Mouse (Mus musculus) CH12.LX (cell line): ENCODE data around the gene C2cd4c. TPM values are rescaled to one million over a fixed set of nuclear protein-coding genes. Genes with fewer than 3 reads are reported as not detected.

ENCODE experiments used
- DNase-seq: peaks from one replicate; pipeline ENCODE4 v3.0.0-alpha.2; 2013; ENCODE audit errors: extremely low read depth
- H3K27ac ChIP-seq: 2 replicates; pipeline ENCODE4 v1.5.1; 2012; ENCODE audit warnings: low read depth, mild to moderate bottlenecking, control low read depth, moderate library complexity; ENCODE audit not compliant: insufficient read depth
- H3K27me3 ChIP-seq: replicated peaks from 2 replicates; pipeline ENCODE3; 2012; ENCODE audit warnings: inconsistent platforms
- H3K36me3 ChIP-seq, 2 experiments: replicated peaks in 1 of 2; 2 replicates each; pipeline versions ENCODE3 to v1.6.1; 2012; ENCODE audit warnings: inconsistent platforms in 1 of 2, low read length in 1 of 2, mild to moderate bottlenecking in 1 of 2, mixed read lengths in 1 of 2, moderate library complexity in 1 of 2; ENCODE audit not compliant: control insufficient read depth in 1 of 2, insufficient read depth in 1 of 2
- H3K4me1 ChIP-seq, 2 experiments: 2 replicates each; pipeline ENCODE4 v1.6.1; 2012; ENCODE audit warnings: inconsistent platforms in 1 of 2, moderate library complexity in 1 of 2; ENCODE audit not compliant: insufficient read depth in 2 of 2, control insufficient read depth in 1 of 2
- H3K4me2 ChIP-seq: 2 replicates; pipeline ENCODE4 v1.6.1; 2012; ENCODE audit warnings: low read depth, mild to moderate bottlenecking, control low read depth; ENCODE audit not compliant: poor library complexity, insufficient read depth, severe bottlenecking
- H3K4me3 ChIP-seq, 3 experiments: fragments of 150-350 bp in 1 of 3; sonication (generic) in 1 of 3; replicated peaks in 1 of 3; 2 replicates each; pipeline versions ENCODE3 to v1.5.1; 2011 to 2012; ENCODE audit warnings: low read depth in 2 of 3, low read length in 2 of 3, mild to moderate bottlenecking in 2 of 3, moderate library complexity in 2 of 3, control low read depth in 1 of 3, improper control_type of control experiment in 1 of 3, inconsistent platforms in 1 of 3, mixed read lengths in 1 of 3; ENCODE audit not compliant: poor library complexity in 1 of 3
- H3K79me2 ChIP-seq: replicated peaks from 2 replicates; pipeline ENCODE4 v1.6.1; 2012; ENCODE audit warnings: mild to moderate bottlenecking, moderate library complexity; ENCODE audit not compliant: control insufficient read depth, poor library complexity, insufficient read depth, severe bottlenecking; ENCODE audit errors: extremely low read depth
- H3K9ac ChIP-seq: 2 replicates; pipeline ENCODE4 v1.6.1; 2012; ENCODE audit warnings: low read depth, mild to moderate bottlenecking, control low read depth, moderate library complexity; ENCODE audit not compliant: insufficient read depth
- H3K9me3 ChIP-seq: replicated peaks from 2 replicates; pipeline ENCODE3; 2012; ENCODE audit warnings: low read length, inconsistent platforms, mixed read lengths
- BHLHE40 ChIP-seq: IDR thresholded peaks from 2 replicates; pipeline ENCODE4 v1.6.1; 2011; ENCODE audit warnings: mild to moderate bottlenecking, low read depth, low read length, improper control_type of control experiment
- CHD1 ChIP-seq: IDR thresholded peaks from 2 replicates; pipeline ENCODE4 v1.6.1; 2012; ENCODE audit warnings: low read depth, low read length, improper control_type of control experiment, inconsistent platforms
- CHD2 ChIP-seq: IDR thresholded peaks from 2 replicates; pipeline ENCODE4 v1.6.1; 2011; ENCODE audit warnings: low read length, improper control_type of control experiment
- CTCF ChIP-seq, 2 experiments: IDR thresholded peaks in 1 of 2; conservative IDR thresholded peaks in 1 of 2; 2 replicates each; pipeline ENCODE4 v1.5.1; 2011 to 2012; ENCODE audit warnings: low read depth in 2 of 2, low read length in 2 of 2, improper control_type of control experiment in 1 of 2, inconsistent platforms in 1 of 2, mild to moderate bottlenecking in 1 of 2, moderate library complexity in 1 of 2
- EP300 ChIP-seq: IDR thresholded peaks from 2 replicates; pipeline ENCODE4 v1.6.1; 2011; ENCODE audit warnings: low read length, improper control_type of control experiment
- JUN ChIP-seq: IDR thresholded peaks from 2 replicates; pipeline ENCODE4 v1.6.1; 2011; ENCODE audit warnings: low read depth, mild to moderate bottlenecking, low read length, improper control_type of control experiment, moderate library complexity; ENCODE audit not compliant: insufficient read depth
- JUND ChIP-seq: conservative IDR thresholded peaks from 2 replicates; pipeline ENCODE4 v1.6.1; 2011; ENCODE audit warnings: low read depth, low read length, improper control_type of control experiment
- MAFK ChIP-seq: IDR thresholded peaks from 2 replicates; pipeline ENCODE4 v1.6.1; 2011; ENCODE audit warnings: low read length, improper control_type of control experiment; ENCODE audit not compliant: insufficient replicate concordance
- MAX ChIP-seq: IDR thresholded peaks from 2 replicates; pipeline ENCODE4 v1.6.1; 2011; ENCODE audit warnings: low read length, improper control_type of control experiment
- MAZ ChIP-seq: IDR thresholded peaks from 2 replicates; pipeline ENCODE4 v1.6.1; 2012; ENCODE audit warnings: low read depth, mild to moderate bottlenecking, inconsistent platforms, low read length, improper control_type of control experiment, moderate library complexity
- MEF2A ChIP-seq: IDR thresholded peaks from 2 replicates; pipeline ENCODE4 v1.6.1; 2014; ENCODE audit warnings: low read depth, mild to moderate bottlenecking, inconsistent platforms, low read length, improper control_type of control experiment, borderline replicate concordance
- MYC ChIP-seq: IDR thresholded peaks from 2 replicates; pipeline ENCODE4 v1.6.1; 2011; ENCODE audit warnings: low read depth, mild to moderate bottlenecking, improper control_type of control experiment, low read length
- NRF1 ChIP-seq: IDR thresholded peaks from 2 replicates; pipeline ENCODE4 v1.6.1; 2014; ENCODE audit warnings: low read depth, mild to moderate bottlenecking, inconsistent platforms, low read length, improper control_type of control experiment, moderate library complexity
- PAX5 ChIP-seq: IDR thresholded peaks from 2 replicates; pipeline ENCODE4 v1.6.1; 2012; ENCODE audit warnings: low read length, inconsistent platforms, mixed read lengths
- RAD21 ChIP-seq: IDR thresholded peaks from 2 replicates; pipeline ENCODE4 v1.6.1; 2011; ENCODE audit warnings: low read depth, mild to moderate bottlenecking, low read length, improper control_type of control experiment, moderate library complexity
- RCOR1 ChIP-seq: conservative IDR thresholded peaks from 2 replicates; pipeline ENCODE4 v1.6.1; 2012; ENCODE audit warnings: low read depth, mild to moderate bottlenecking, inconsistent platforms, low read length, improper control_type of control experiment
- SIN3A ChIP-seq: IDR thresholded peaks from 2 replicates; pipeline ENCODE4 v1.6.1; 2012; ENCODE audit warnings: low read length, improper control_type of control experiment, inconsistent platforms
- SMC3 ChIP-seq: IDR thresholded peaks from 2 replicates; pipeline ENCODE4 v1.6.1; 2011; ENCODE audit warnings: low read depth, low read length, improper control_type of control experiment
- TBP ChIP-seq: conservative IDR thresholded peaks from 2 replicates; pipeline ENCODE4 v1.6.1; 2011; ENCODE audit warnings: low read depth, low read length, improper control_type of control experiment
- UBTF ChIP-seq: IDR thresholded peaks from 2 replicates; pipeline ENCODE4 v1.6.1; 2012; ENCODE audit warnings: low read depth, mild to moderate bottlenecking, inconsistent platforms, low read length, improper control_type of control experiment, moderate library complexity
- USF2 ChIP-seq: conservative IDR thresholded peaks from 2 replicates; pipeline ENCODE4 v1.6.1; 2011; ENCODE audit warnings: low read depth, low read length, improper control_type of control experiment
- ZKSCAN1 ChIP-seq: IDR thresholded peaks from 2 replicates; pipeline ENCODE4 v1.6.1; 2012; ENCODE audit warnings: low read depth, inconsistent platforms, low read length, improper control_type of control experiment, borderline replicate concordance
- ZMIZ1 ChIP-seq: IDR thresholded peaks from 2 replicates; pipeline ENCODE4 v1.6.1; 2012; ENCODE audit warnings: low read depth, mild to moderate bottlenecking, inconsistent platforms, low read length, improper control_type of control experiment
- dilution Hi-C: fragments of 300-500 bp; cut with MboI; formaldehyde crosslinking; loops from 2 replicates; pipeline ENCODE4 v1.14.3; 2020; ENCODE audit warnings: low sequenced_read_pairs; ENCODE audit not compliant: extremely low pct_unique_long_range_greater_than_20kb, extremely low pct_ligation_motif_present
- in situ Hi-C: fragments of 300-500 bp; cut with MboI; formaldehyde crosslinking; loops from 3 replicates; pipeline ENCODE4 v1.14.3; 2019; ENCODE audit warnings: low sequenced_read_pairs, low pct_ligation_motif_present, low pct_unique_long_range_greater_than_20kb, mixed read lengths
- polyA plus RNA-seq: library from polyadenylated mRNA; unstranded; fragments of >175 nt; gene quantifications from 2 replicates; pipeline ENCODE4 v1.2.1, GENCODE M21; 2012; ENCODE audit warnings: low read depth; ENCODE audit not compliant: insufficient read length
- total RNA-seq, 2 experiments: library from RNA; depleted of rRNA; stranded (reverse); fragments of 300-350 nt in 1 of 2; fragments of >200 nt in 1 of 2; gene quantifications; 2 replicates each; pipeline ENCODE4 v1.2.3; 2012 to 2014

The C2cd4c gene
- total and polyA plus RNA-seq, 3 experiments = 0.04 TPM; not detected in 2

- Histone ChIP-seq H3K79me2 (no peaks in the 10 kb centered on the region), H3K27ac (no peak overlapping the region), H3K4me3 (no peak overlapping the region), H3K4me2 (no peak overlapping the region), H3K4me1 (no peaks in the 10 kb centered on the region), H3K36me3 (no peaks in the 10 kb centered on the region), H3K9ac (no peak overlapping the region), H3K9me3 (peaks cover 5% of the 10 kb centered on the region), H3K27me3 (peaks cover 94% of the 10 kb centered on the region)
- no peak for DNase-seq
- in situ Hi-C loops = no loop called here
- no peak for TF ChIP-seq CHD2
- no peak for TF ChIP-seq NRF1
- no peak for TF ChIP-seq MAX
- TF ChIP-seq JUND = no peak
- TF ChIP-seq PAX5 = no peak
- TF ChIP-seq SIN3A = no peak
- no peak for TF ChIP-seq EP300
- TF ChIP-seq UBTF = no peak
- no peak for TF ChIP-seq MAFK
- no peak for TF ChIP-seq CTCF (conservative IDR thresholded peaks at IDR 0.05 in 1 of 2, IDR thresholded peaks at IDR 0.05 in 1 of 2; ENCODE audit: low read depth in 2 of 2, low read length in 2 of 2)
- no peak for TF ChIP-seq TBP
- no peak for TF ChIP-seq ZMIZ1
- no peak for TF ChIP-seq MYC
- no peak for TF ChIP-seq RCOR1
- TF ChIP-seq RAD21 = no peak
- TF ChIP-seq MEF2A = no peak
- dilution Hi-C loops = no loop called here
Measured at GRCm38 (mm10) chr10:79628377-79628776, 14.6 kb upstream of the C2cd4c start.

GRCm38 (mm10) chr10:79626156-79626555, 12.3 kb upstream of the C2cd4c start:
- Histone ChIP-seq H3K36me3 (no peaks in the 10 kb centered on the region), H3K79me2 (no peaks in the 10 kb centered on the region), H3K27me3 (peaks cover 95% of the 10 kb centered on the region), H3K4me3 (no peak overlapping the region), H3K27ac (no peak overlapping the region), H3K9me3 (peaks cover 5% of the 10 kb centered on the region), H3K4me2 (no peak overlapping the region)
- in situ Hi-C loops (no loop called here), dilution Hi-C loops (no loop called here)
- DNase-seq = no peak
- no peak for TF ChIP-seq SIN3A
- no peak for TF ChIP-seq USF2
- TF ChIP-seq, all 38 proteins: peak for 0
- Histone ChIP-seq H3K4me1 (no peaks in the 10 kb centered on the region), H3K9ac (no peak overlapping the region)

GRCm38 (mm10) chr10:79625398-79625797, 11.6 kb upstream of the C2cd4c start:
- Histone ChIP-seq H3K4me3 (no peak overlapping the region), H3K27me3 (peaks cover 96% of the 10 kb centered on the region), H3K36me3 (no peaks in the 10 kb centered on the region), H3K79me2 (no peaks in the 10 kb centered on the region), H3K4me2 (no peak overlapping the region), H3K4me1 (no peaks in the 10 kb centered on the region), H3K27ac (no peak overlapping the region), H3K9me3 (peaks cover 4% of the 10 kb centered on the region), H3K9ac (no peak overlapping the region)
- no peak for DNase-seq
- TF ChIP-seq PAX5 (no peak), JUN (no peak), CTCF (conservative IDR thresholded peaks at IDR 0.05 in 1 of 2, IDR thresholded peaks at IDR 0.05 in 1 of 2; ENCODE audit: low read depth in 2 of 2, low read length in 2 of 2) (no peak), TBP (no peak), UBTF (no peak), CHD1 (no peak), MEF2A (no peak), MAZ (no peak), RCOR1 (no peak), SMC3 (no peak), MAFK (no peak), BHLHE40 (no peak), ZKSCAN1 (no peak), MAX (no peak)
- in situ Hi-C loops (no loop called here), dilution Hi-C loops (no loop called here)
